Mouse (Mus musculus) limb, embryonic 11.5 days (tissue): Measurements from ENCODE around the gene Ttc23l. TPM values are rescaled to one million over a fixed set of nuclear protein-coding genes. Genes with fewer than 3 reads are reported as not detected.

Experiments
- ATAC-seq: fragments of 200-750 bp; cut with Nextera tagmentation; 2 replicates; pipeline ENCODE4 v1.8.0; 2017; ENCODE audit warnings: low read depth; ENCODE audit not compliant: insufficient number of reproducible peaks, low FRiP score, low TSS enrichment
- DNase-seq: peaks from one replicate; pipeline ENCODE4 v3.0.0-alpha.2; 2015; ENCODE audit warnings: low spot score
- H3K27ac ChIP-seq: fragments of 300-500 bp; sonication (generic); replicated peaks from 2 replicates; pipeline ENCODE4 v1.5.1; 2014; ENCODE audit warnings: low read depth, mild to moderate bottlenecking, low read length
- H3K27me3 ChIP-seq: fragments of 300-500 bp; sonication (generic); 2 replicates; pipeline ENCODE4 v1.6.1; 2014; ENCODE audit warnings: mild to moderate bottlenecking, low read length, mixed read lengths; ENCODE audit not compliant: control insufficient read depth, insufficient read depth
- H3K36me3 ChIP-seq: fragments of 300-500 bp; sonication (generic); 2 replicates; pipeline ENCODE4 v1.6.1; 2014; ENCODE audit warnings: mild to moderate bottlenecking, low read length, moderate library complexity, mixed read lengths; ENCODE audit not compliant: control insufficient read depth, insufficient read depth
- H3K4me1 ChIP-seq: fragments of 300-500 bp; sonication (generic); 2 replicates; pipeline ENCODE4 v1.6.1; 2014; ENCODE audit warnings: low read length, mixed read lengths; ENCODE audit not compliant: control insufficient read depth, insufficient read depth
- H3K4me2 ChIP-seq: fragments of 300-500 bp; sonication (generic); 2 replicates; pipeline ENCODE4 v1.6.1; 2014; ENCODE audit warnings: low read depth, mild to moderate bottlenecking, moderate library complexity; ENCODE audit not compliant: severe bottlenecking
- H3K4me3 ChIP-seq: fragments of 300-500 bp; sonication (generic); 2 replicates; pipeline ENCODE4 v1.5.1; 2014; ENCODE audit warnings: low read depth, low read length
- H3K9ac ChIP-seq: fragments of 300-500 bp; sonication (generic); 2 replicates; pipeline ENCODE4 v1.6.1; 2014; ENCODE audit warnings: mild to moderate bottlenecking, low read length
- H3K9me3 ChIP-seq: fragments of 300-500 bp; sonication (generic); 2 replicates; pipeline ENCODE4 v1.6.1; 2016; ENCODE audit warnings: low read length; ENCODE audit not compliant: control insufficient read depth
- WGBS: fragments of 180-500 bp; shearing (Covaris S2); extraction: QIAGEN DNeasy Blood & Tissue Kit; methylation state at CpG from one replicate; pipeline ENCODE4 v1.1.7; 2014; 5-methylcytosine and 5-hydroxymethylcytosine counted together
- polyA plus RNA-seq: library from polyadenylated mRNA; unstranded; fragments of >200 nt; fragmentation: Nextera tagmentation; extraction: Ambion mirVana; gene quantifications from 2 replicates; pipeline ENCODE4 v1.2.1, GENCODE M21; 2014

Gene Ttc23l
- polyA plus RNA-seq, 1 experiment from 2014 or later: not detected

- ATAC-seq: peak; percentile 98
Observed at GRCm38 (mm10) chr15:10485484-10486364, 72.7 kb downstream of the Ttc23l start, which contains the start of the genes Brix1 and Rad1. Gene Brix1 (minus strand): TSS chr15:10485947. Gene Rad1 (plus strand): TSS chr15:10486018.

GRCm38 (mm10) chr15:10470941-10471340, 87.5 kb downstream of the Ttc23l start:
- peaks cover 3% of the 10 kb centered on the region; the same call in 1 of the 2 replicates for H3K36me3 ChIP-seq
- H3K4me1 ChIP-seq: no peaks in the 10 kb centered on the region
- H3K27me3 ChIP-seq: no peaks in the 10 kb centered on the region
- peak overlapping the region; percentile 78; the same call in 1 of the 2 replicates for H3K9ac ChIP-seq
- WGBS: 12% methylated on average over 3 of the region's 3 CpGs
- H3K27ac ChIP-seq: no peak overlapping the region
- H3K9me3 ChIP-seq: no peaks in the 10 kb centered on the region
- peak overlapping the region; percentile 59 for H3K4me3 ChIP-seq
- peak overlapping the region; percentile 55 for H3K4me2 ChIP-seq
- 0 out of 2 replicates have a peak, but pooled peaks have one; percentile 18 for ATAC-seq
- peak; percentile 27 for DNase-seq

More at GRCm38 (mm10) chr15:10485484-10486364, 72.7 kb downstream of the Ttc23l start, which contains the start of the genes Brix1 and Rad1:
- H3K27me3 ChIP-seq: no peaks in the 10 kb centered on the region
- H3K9ac ChIP-seq: peak within 1 kb of the TSS; percentile 85
- no peak within 1 kb of the TSS for H3K27ac ChIP-seq
- H3K4me2 ChIP-seq: peak within 1 kb of the TSS; percentile 80
- DNase-seq: peak; percentile 96
- H3K4me1 ChIP-seq: no peaks in the 10 kb centered on the region
- peak within 1 kb of the TSS; percentile 67 for H3K4me3 ChIP-seq
- no peaks in the 10 kb centered on the region for H3K9me3 ChIP-seq
- peaks cover 10% of the 10 kb centered on the region; the same call in 1 of the 2 replicates for H3K36me3 ChIP-seq
- WGBS: under 1% methylated on average over 58 of the region's 58 CpGs

- ATAC-seq (peak; percentile 91), DNase-seq (peak; percentile 85)
- H3K4me2 ChIP-seq: peak within 1 kb of the TSS; percentile 55
- H3K36me3 ChIP-seq: no peaks in the 10 kb centered on the region; the same call in 1 of the 2 replicates
- peak within 1 kb of the TSS; percentile 59 for H3K4me3 ChIP-seq
- no peaks in the 10 kb centered on the region for H3K27me3 ChIP-seq
- no peaks in the 10 kb centered on the region for H3K4me1 ChIP-seq
- WGBS: under 1% methylated on average over 69 of the region's 87 CpGs
- H3K9me3 ChIP-seq: no peaks in the 10 kb centered on the region
- H3K9ac ChIP-seq: peak within 1 kb of the TSS; percentile 78
- 0 out of 2 replicates have a peak within 1 kb of the TSS, but pooled peaks have one; percentile 42 for H3K27ac ChIP-seq
Observed at GRCm38 (mm10) chr15:10470151-10470831, 88.2 kb downstream of the Ttc23l start, which contains the start of gene Dnajc21. Gene Dnajc21 (minus strand): TSS chr15:10470516.

- H3K27ac ChIP-seq: no peak overlapping the region
- peak overlapping the region; percentile 78 for H3K9ac ChIP-seq
- DNase-seq: peak; percentile 60
- under 1% methylated on average over 38 of the region's 40 CpGs for WGBS
- H3K36me3 ChIP-seq: no peaks in the 10 kb centered on the region; the same call in 1 of the 2 replicates
- ATAC-seq: peak; percentile 57
- peak overlapping the region; percentile 55 for H3K4me2 ChIP-seq
- H3K27me3 ChIP-seq: no peaks in the 10 kb centered on the region
- no peaks in the 10 kb centered on the region for H3K4me1 ChIP-seq
- peak overlapping the region; percentile 59 for H3K4me3 ChIP-seq
- no peaks in the 10 kb centered on the region for H3K9me3 ChIP-seq
Observed at GRCm38 (mm10) chr15:10469641-10470150, 88.8 kb downstream of the Ttc23l start.

GRCm38 (mm10) chr15:10468761-10469160, 89.7 kb downstream of the Ttc23l start:
- 84% methylated on average over 3 of the region's 3 CpGs for WGBS
- Histone ChIP-seq H3K27ac (no peak overlapping the region), H3K4me1 (no peaks in the 10 kb centered on the region), H3K9ac (no peak overlapping the region), H3K36me3 (no peaks in the 10 kb centered on the region), H3K9me3 (no peaks in the 10 kb centered on the region), H3K4me2 (no peak overlapping the region), H3K4me3 (no peak overlapping the region), H3K27me3 (no peaks in the 10 kb centered on the region)
- ATAC-seq: no peak
- DNase-seq: no peak

- ATAC-seq (no peak), DNase-seq (no peak)
- 96% methylated on average over 3 of the region's 3 CpGs for WGBS
- Histone ChIP-seq H3K4me1 (no peaks in the 10 kb centered on the region), H3K9ac (no peak overlapping the region), H3K4me3 (no peak overlapping the region), H3K27me3 (no peaks in the 10 kb centered on the region), H3K9me3 (no peaks in the 10 kb centered on the region), H3K4me2 (no peak overlapping the region), H3K27ac (no peak overlapping the region), H3K36me3 (peaks cover 3% of the 10 kb centered on the region; the same call in 1 of the 2 replicates)
Observed at GRCm38 (mm10) chr15:10464678-10465077, 93.8 kb downstream of the Ttc23l start.

- no peaks in the 10 kb centered on the region for H3K4me1 ChIP-seq
- 83% methylated on average over 5 of the region's 5 CpGs for WGBS
Observed at GRCm38 (mm10) chr15:10463555-10463954, 94.9 kb downstream of the Ttc23l start.

GRCm38 (mm10) chr15:10460986-10461385, 97.5 kb downstream of the Ttc23l start:
- WGBS: 91% methylated on average over 12 of the region's 12 CpGs
- Histone ChIP-seq H3K4me1 (no peaks in the 10 kb centered on the region), H3K4me2 (no peak overlapping the region), H3K9ac (no peak overlapping the region), H3K27me3 (no peaks in the 10 kb centered on the region), H3K27ac (no peak overlapping the region), H3K9me3 (no peaks in the 10 kb centered on the region), H3K36me3 (peaks cover 5% of the 10 kb centered on the region; the same call in 1 of the 2 replicates), H3K4me3 (no peak overlapping the region)
- no peak for ATAC-seq
- DNase-seq: no peak

More at GRCm38 (mm10) chr15:10463555-10463954, 94.9 kb downstream of the Ttc23l start:
- Histone ChIP-seq H3K27me3 (no peaks in the 10 kb centered on the region), H3K9me3 (no peaks in the 10 kb centered on the region), H3K4me3 (no peak overlapping the region), H3K4me2 (no peak overlapping the region), H3K36me3 (peaks cover 5% of the 10 kb centered on the region; the same call in 1 of the 2 replicates), H3K9ac (no peak overlapping the region), H3K27ac (no peak overlapping the region)
- no peak for ATAC-seq
- DNase-seq: no peak
